Mouse (Mus musculus): ENCODE measurements at regions not wholly inside any gene's neighbourhood (a gene's known extent, or its start where the extent isn't known, plus 50 kb on each side); places are given as distances from the start of the nearest gene placed in this dataset.

DNA sequence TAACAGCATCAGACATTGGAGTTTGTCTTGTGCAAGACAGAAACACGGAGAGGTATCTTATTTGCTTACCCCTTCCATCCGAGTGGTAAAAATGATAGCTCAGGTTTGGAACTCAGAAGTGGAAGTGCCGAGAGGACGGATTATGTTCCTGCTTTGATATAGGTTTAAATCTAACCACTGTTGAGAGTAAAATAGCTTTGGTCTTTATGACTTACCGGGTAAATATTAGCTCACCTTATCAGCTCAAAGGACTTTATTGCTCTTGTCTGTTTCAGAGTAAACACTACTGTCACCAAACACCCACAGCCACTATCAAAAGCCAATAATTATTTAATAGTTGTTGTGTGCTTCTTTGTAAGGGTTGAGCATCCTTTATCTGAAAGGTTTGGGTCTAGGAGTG, 98.6 kb downstream of the Fgf9 start:
- DNase-seq, result peak; percentile 24
